Mouse (Mus musculus) small intestine, adult 2 months (tissue): ENCODE results near the gene Rab19.

Experiments used
- CTCF ChIP-seq: fragments of 200-500 bp; IDR thresholded peaks from 2 replicates; pipeline ENCODE4 v1.5.1; 2012; ENCODE audit warnings: low read depth, mild to moderate bottlenecking, control low read depth, inconsistent platforms, low read length, moderate library complexity, mixed read lengths; ENCODE audit not compliant: insufficient replicate concordance, insufficient read length; ENCODE audit errors: extremely low read depth
- POLR2A ChIP-seq: fragments of 200-500 bp; IDR thresholded peaks from 2 replicates; pipeline ENCODE4 v1.6.1; 2012; ENCODE audit warnings: low read depth, mild to moderate bottlenecking, control low read depth, inconsistent platforms, low read length, moderate library complexity

GRCm38 (mm10) chr6:39397046-39397445 lies 16.1 kb downstream of the Rab19 start:
- no peak for TF ChIP-seq CTCF
- no peak for TF ChIP-seq POLR2A
